16 mouse cellular contexts compared by ENCODE assay signal in genomic region chr8:54609336-54609735, GRCm38 (mm10). TPM values are rescaled to one million over a fixed set of nuclear protein-coding genes. Genes with fewer than 3 reads are reported as not detected.
DNase-seq lines count a peak whose midpoint lies in the region.
"Had no signal": no experiment of that assay in that cellular context is flagged by ENCODE, and none has a peak within 500 bp of the region (broad histone marks: within the 10 kb centered on the region; RNA-seq: fewer than 3 reads in every experiment).

No protein-coding gene starts in this region.

- peak; percentile 7 for DNase-seq in gastrocnemius, postnatal 14 days
- no peak for DNase-seq in gastrocnemius, postnatal 4 days (ENCODE audit: low spot score in 2 of 2)
- peak; percentile 68 for DNase-seq in Muller cell, postnatal 12 days (ENCODE audit: inconsistent ontology term)
- peak; percentile 55 for DNase-seq in heart, adult 8-10 months (ENCODE audit: low spot score)
- peak; percentile 19 for DNase-seq in heart, postnatal 4 days
- no peak for DNase-seq in spleen, postnatal 10 days (ENCODE audit: low spot score in 2 of 2)
- DNase-seq in left cerebral cortex, postnatal 10 days (ENCODE audit: extremely low spot score in 1 of 2, low spot score in 2 of 2) = no peak
- no peak for DNase-seq in cerebellum, adult 18-20 months
- DNase-seq: lung, postnatal 10 days; thymus, adult 18-20 months had no signal

- intact Hi-C loops in gastrocnemius, postnatal 14 days (cut with DNase I; ENCODE audit: low total_unique reads) = no loop called here
- intact Hi-C loops in left cerebral cortex, postnatal 10 days (cut with DNase I) = no loop called here

RNA-seq across cellular contexts. Expression of gene Spata4, which starts 8.8 kb away (rescaled TPM):
- not detected for total RNA-seq in gastrocnemius, postnatal 14 days (2021)
- not detected for total RNA-seq in gastrocnemius, postnatal 4 days (2021)
- not detected for total RNA-seq in heart, adult 8-10 months (2022)
- total RNA-seq in heart, postnatal 4 days (2021) = under 1 TPM in 1 of 2 experiments, not detected in 1; 0.33 TPM
- total RNA-seq in left cerebral cortex, postnatal 10 days (2021) = under 1 TPM in 1 of 2 experiments, not detected in 1; 0.43 TPM
- total RNA-seq: adrenal gland, adult 18-20 months; common myeloid progenitor, adult 5-6 weeks; gastrocnemius, adult 8-10 months; hindbrain, postnatal 0 days; layer of hippocampus, adult 18-20 months; left cerebral cortex, postnatal 25 days had no signal

Comparison
In these comparisons a context has a peak if more than half of its experiments do, and no peak if none do; other contexts are left out.
1. DNase-seq: peak in gastrocnemius, postnatal 14 days (single experiment), Muller cell, postnatal 12 days (single experiment), heart, adult 8-10 months (single experiment) and heart, postnatal 4 days (single experiment); none in gastrocnemius, postnatal 4 days (0 of 2), spleen, postnatal 10 days (0 of 2), left cerebral cortex, postnatal 10 days (0 of 2) and cerebellum, adult 18-20 months (0 of 2).